Mouse (Mus musculus) limb, embryonic 15.5 days (tissue): ENCODE results near the gene Olfr1504. TPM values are rescaled to one million over a fixed set of nuclear protein-coding genes. Genes with fewer than 3 reads are reported as not detected.
"Not testable (repeated sequence)": the region's sequence is repeated elsewhere in the genome, so short reads cannot be mapped to it uniquely, and the experiment has no call there.

ENCODE experiments used
- ATAC-seq: fragments of 200-750 bp; cut with Nextera tagmentation; 2 replicates; pipeline ENCODE4 v1.8.0; 2017; ENCODE audit warnings: low read depth, moderate TSS enrichment; ENCODE audit not compliant: insufficient number of reproducible peaks, low FRiP score, low TSS enrichment
- H3K27ac ChIP-seq: fragments of 300-500 bp; sonication (generic); 2 replicates; pipeline ENCODE4 v1.5.1; 2015; ENCODE audit warnings: moderate library complexity, mild to moderate bottlenecking, inconsistent platforms
- H3K27me3 ChIP-seq: fragments of 300-500 bp; sonication (generic); 2 replicates; pipeline ENCODE4 v1.6.1; 2015; ENCODE audit warnings: inconsistent platforms
- H3K36me3 ChIP-seq: fragments of 300-500 bp; sonication (generic); 2 replicates; pipeline ENCODE4 v1.6.1; 2015; ENCODE audit warnings: inconsistent platforms
- H3K4me1 ChIP-seq: fragments of 300-500 bp; sonication (generic); 2 replicates; pipeline ENCODE4 v1.6.1; 2015; ENCODE audit warnings: inconsistent platforms
- H3K4me2 ChIP-seq: fragments of 300-500 bp; sonication (generic); 2 replicates; pipeline ENCODE4 v1.6.1; 2015; ENCODE audit warnings: mild to moderate bottlenecking, inconsistent platforms
- H3K4me3 ChIP-seq: fragments of 300-500 bp; sonication (generic); 2 replicates; pipeline ENCODE4 v1.5.1; 2015; ENCODE audit warnings: mild to moderate bottlenecking, inconsistent platforms
- H3K9ac ChIP-seq: fragments of 300-500 bp; sonication (generic); 2 replicates; pipeline ENCODE4 v1.6.1; 2015; ENCODE audit warnings: inconsistent platforms
- H3K9me3 ChIP-seq: fragments of 300-500 bp; sonication (generic); 2 replicates; pipeline ENCODE4 v1.6.1; 2016; ENCODE audit warnings: inconsistent platforms
- WGBS: fragments of 180-500 bp; shearing (Covaris S2); methylation state at CpG from one replicate; pipeline ENCODE4 v1.1.7; 2015; 5-methylcytosine and 5-hydroxymethylcytosine counted together
- polyA plus RNA-seq: library from polyadenylated mRNA; unstranded; fragments of >200 nt; fragmentation: Nextera tagmentation; extraction: Ambion mirVana; gene quantifications from 2 replicates; pipeline ENCODE4 v1.2.1, GENCODE M21; 2015

Gene Olfr1504
- not detected in 2 replicates for polyA plus RNA-seq

- 47% methylated on average over 1 of the region's 1 CpGs for WGBS
- no peak for ATAC-seq
- Histone ChIP-seq H3K36me3 (no peaks in the 10 kb centered on the region), H3K9ac (no peak within 1 kb of the TSS), H3K4me2 (no peak within 1 kb of the TSS), H3K27ac (no peak within 1 kb of the TSS), H3K27me3 (no peaks in the 10 kb centered on the region), H3K4me1 (no peaks in the 10 kb centered on the region), H3K9me3 (no peaks in the 10 kb centered on the region), H3K4me3 (no peak within 1 kb of the TSS)
Observed at GRCm38 (mm10) chr19:13897828-13898227, at the start of gene Olfr1504. Gene Olfr1504, minus strand, starts transcription at chr19:13897928.

DNA sequence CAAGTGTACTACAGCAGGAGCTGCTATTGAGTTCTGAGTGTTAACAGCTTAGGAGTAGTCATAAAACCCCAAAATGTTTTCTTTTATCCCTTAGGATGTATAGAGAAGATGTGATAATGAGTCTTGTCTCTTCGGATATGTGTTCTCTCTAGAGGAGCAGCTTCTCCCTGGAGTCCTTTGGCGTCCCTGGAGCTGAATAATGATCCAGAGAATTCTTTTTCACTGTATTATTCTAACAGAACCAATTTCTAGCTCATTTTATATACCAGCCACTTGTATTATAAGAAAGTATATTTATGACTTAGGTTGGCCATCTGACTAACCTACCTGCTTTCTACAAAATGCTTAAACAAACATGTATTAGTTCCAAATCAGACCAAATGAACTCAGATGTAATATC is 15.5 kb upstream of the Olfr1504 start, which contains the start of gene Olfr1505:
Gene Olfr1505 (plus strand): TSS at position 301 of the 400 bp plus-strand sequence.
- Histone ChIP-seq H3K36me3 (no peaks in the 10 kb centered on the region), H3K9ac (no peak within 1 kb of the TSS), H3K4me2 (no peak within 1 kb of the TSS), H3K27ac (no peak within 1 kb of the TSS), H3K9me3 (no peaks in the 10 kb centered on the region), H3K27me3 (no peaks in the 10 kb centered on the region), H3K4me3 (no peak within 1 kb of the TSS), H3K4me1 (no peaks in the 10 kb centered on the region)
- ATAC-seq = no peak
- WGBS = 71% methylated on average over 2 of the region's 2 CpGs

- H3K9me3 ChIP-seq = no peaks in the 10 kb centered on the region
- no peak for ATAC-seq
- no peaks in the 10 kb centered on the region for H3K4me1 ChIP-seq
- H3K4me3 ChIP-seq = no peak within 1 kb of the TSS
- H3K9ac ChIP-seq = no peak within 1 kb of the TSS
- no peak within 1 kb of the TSS for H3K27ac ChIP-seq
- H3K36me3 ChIP-seq = no peaks in the 10 kb centered on the region
- WGBS = 85% methylated on average over 1 of the region's 1 CpGs
- H3K27me3 ChIP-seq = no peaks in the 10 kb centered on the region
- no peak within 1 kb of the TSS for H3K4me2 ChIP-seq
Observed at GRCm38 (mm10) chr19:13861495-13861894, 36.2 kb downstream of the Olfr1504 start, which contains the start of gene Olfr1502. Gene Olfr1502, plus strand, starts transcription at chr19:13861795.

DNA sequence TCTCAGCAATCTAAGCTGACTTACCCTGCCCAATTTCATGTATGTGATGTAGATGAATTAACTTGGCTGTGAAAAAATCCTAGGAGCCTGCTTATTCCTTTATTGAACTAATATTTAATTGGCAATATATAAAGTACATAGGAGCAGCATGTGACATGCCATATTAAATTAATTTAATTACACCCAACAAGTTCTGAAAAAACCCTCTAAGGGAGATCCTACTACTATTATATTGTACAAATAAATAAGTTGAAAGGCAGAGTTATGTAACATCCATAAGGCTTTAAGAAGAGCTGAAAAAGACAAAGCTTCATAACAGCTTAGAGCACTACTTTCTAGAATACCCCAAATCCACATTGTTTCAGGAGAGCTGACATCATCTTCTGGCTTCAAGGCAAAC is 47.1 kb downstream of the Olfr1504 start, which contains the start of gene Olfr1501:
Gene Olfr1501 (minus strand): TSS at position 101 of the 400 bp plus-strand sequence.
- not testable (repeated sequence) for H3K9ac ChIP-seq, ATAC-seq, H3K9me3 ChIP-seq, H3K36me3 ChIP-seq, H3K27me3 ChIP-seq, H3K27ac ChIP-seq, H3K4me2 ChIP-seq, H3K4me3 ChIP-seq, H3K4me1 ChIP-seq

Other genes with a start within 250 kb of the Olfr1504 start
- gene Olfr1490, start 246.8 kb downstream of the Olfr1504 start, polyA plus RNA-seq = not detected in 2 replicates
- gene Olfr1491, start 200.7 kb downstream of the Olfr1504 start, polyA plus RNA-seq = not detected in 2 replicates
- gene Olfr1493-ps1, start 174.7 kb downstream of the Olfr1504 start, polyA plus RNA-seq = not detected in 2 replicates
- gene Olfr1494, start 158.2 kb downstream of the Olfr1504 start, polyA plus RNA-seq = not detected in 2 replicates
- gene Olfr1495, start 133.3 kb downstream of the Olfr1504 start, polyA plus RNA-seq = not detected in 2 replicates
- not detected in 2 replicates for gene Olfr1496, start 120.0 kb downstream of the Olfr1504 start, polyA plus RNA-seq
- gene Olfr1497, start 99.7 kb downstream of the Olfr1504 start, polyA plus RNA-seq = not detected in 2 replicates
- not detected in 2 replicates for gene Olfr1499, start 78.5 kb downstream of the Olfr1504 start, polyA plus RNA-seq
- gene Olfr1500, start 67.4 kb downstream of the Olfr1504 start, polyA plus RNA-seq = not detected in 2 replicates
- gene Olfr1501, start 47.2 kb downstream of the Olfr1504 start, polyA plus RNA-seq = not detected in 2 replicates
- gene Olfr1502, start 36.1 kb downstream of the Olfr1504 start, polyA plus RNA-seq = not detected in 2 replicates
- gene Olfr1505, start 15.6 kb upstream of the Olfr1504 start, polyA plus RNA-seq = not detected in 2 replicates